Mouse (Mus musculus): ENCODE measurements at regions not wholly inside any gene's neighbourhood (a gene's known extent, or its start where the extent isn't known, plus 50 kb on each side); places are given as distances from the start of the nearest gene placed in this dataset.

- no peak for DNase-seq
Measured at GRCm38 (mm10) chr16:15052389-15052923, 146.1 kb downstream of the Efcab1 start.

- peak; percentile 28 to 71 for DNase-seq
Measured at GRCm38 (mm10) chr16:15052924-15053793, 146.8 kb downstream of the Efcab1 start.

- DNase-seq, result no peak
Measured at GRCm38 (mm10) chr16:15053840-15054239, 147.4 kb downstream of the Efcab1 start.

GRCm38 (mm10) chr16:15054306-15055001, 148.0 kb downstream of the Efcab1 start:
- DNase-seq, result no peak

GRCm38 (mm10) chr16:15055697-15056096, 149.3 kb downstream of the Efcab1 start:
- peak in 1 of 2 experiments; percentile 4 for DNase-seq

GRCm38 (mm10) chr16:15070485-15070960, 164.1 kb downstream of the Efcab1 start:
- no peak for DNase-seq

- no peak for DNase-seq
Measured at GRCm38 (mm10) chr16:15074407-15074806, 168.0 kb downstream of the Efcab1 start.

GRCm38 (mm10) chr16:15083692-15084091, 177.3 kb downstream of the Efcab1 start:
- DNase-seq, result no peak

- DNase-seq, result no peak
Measured at GRCm38 (mm10) chr16:15084147-15084752, 177.8 kb downstream of the Efcab1 start.

GRCm38 (mm10) chr16:15084753-15085728, 178.6 kb downstream of the Efcab1 start:
- DNase-seq, result peak; percentile 41 to 72

- DNase-seq, result no peak
Measured at GRCm38 (mm10) chr16:15086556-15086955, 180.2 kb downstream of the Efcab1 start.

GRCm38 (mm10) chr16:15103938-15104337, 197.5 kb downstream of the Efcab1 start:
- DNase-seq, result no peak

GRCm38 (mm10) chr16:15107234-15107633, 200.8 kb downstream of the Efcab1 start:
- no peak for DNase-seq

- DNase-seq, result no peak
Measured at GRCm38 (mm10) chr16:15113131-15113530, 204.1 kb upstream of the Gm21897 start.

GRCm38 (mm10) chr16:15113989-15114556, 203.2 kb upstream of the Gm21897 start:
- DNase-seq, result peak in 1 of 2 experiments; percentile 4

- no peak for DNase-seq
Measured at GRCm38 (mm10) chr16:15114574-15115230, 202.6 kb upstream of the Gm21897 start.

- DNase-seq, result no peak
Measured at GRCm38 (mm10) chr16:15115386-15115785, 201.9 kb upstream of the Gm21897 start.

- DNase-seq, result peak in 1 of 2 experiments; percentile 18
Measured at GRCm38 (mm10) chr16:15119799-15120198, 197.5 kb upstream of the Gm21897 start.

GRCm38 (mm10) chr16:15128996-15129395, 188.3 kb upstream of the Gm21897 start:
- DNase-seq, result no peak

GRCm38 (mm10) chr16:15129806-15130205, 187.5 kb upstream of the Gm21897 start:
- DNase-seq, result peak in 1 of 2 experiments; percentile 24

- DNase-seq, result no peak
Measured at GRCm38 (mm10) chr16:15157852-15158251, 159.4 kb upstream of the Gm21897 start.
